Mouse (Mus musculus) lung, postnatal 36 days (tissue): Measurements from ENCODE around the gene Zfr2.

Experiments used
- DNase-seq: peaks from one replicate; pipeline ENCODE4 v3.0.0; 2022; ENCODE audit warnings: mixed read lengths

Zfr2 gene

GRCm38 (mm10) chr10:81232580-81233225, at the start of gene Zfr2:
Gene Zfr2, plus strand, starts transcription at chr10:81233155.
- peak; percentile 94 for DNase-seq

- DNase-seq, result no peak
These were observed 49.1 kb upstream of the Zfr2 start, which contains the start of gene 4930442H23Rik for GRCm38 (mm10) chr10:81183805-81184204. Gene 4930442H23Rik, minus strand, starts transcription at chr10:81183849.

DNA sequence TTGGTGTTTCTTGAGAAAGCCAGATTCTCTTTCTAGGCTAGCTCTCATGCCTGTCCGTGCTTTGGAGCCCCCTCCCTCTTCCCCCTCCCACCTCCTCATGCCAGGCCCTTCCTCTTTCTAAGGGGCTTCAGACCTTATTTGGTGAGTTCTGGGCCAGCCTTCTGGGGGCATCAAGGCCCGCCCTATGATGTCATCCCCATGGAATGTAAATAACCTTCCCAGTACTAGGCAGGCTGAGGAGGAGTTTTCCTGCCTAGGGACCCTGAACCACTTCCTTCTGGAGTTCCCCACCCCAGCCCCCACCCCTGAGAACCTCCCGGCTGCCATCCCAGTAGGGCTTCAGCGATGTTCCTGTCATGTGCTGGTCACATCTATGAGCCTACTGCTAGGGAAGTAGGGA, 48.2 kb upstream of the Zfr2 start:
- peak; percentile 77 for DNase-seq

- DNase-seq, result no peak
These were observed 45.8 kb upstream of the Zfr2 start for GRCm38 (mm10) chr10:81187161-81187560.

GRCm38 (mm10) chr10:81189821-81190220, 43.1 kb upstream of the Zfr2 start:
- no peak for DNase-seq

DNA sequence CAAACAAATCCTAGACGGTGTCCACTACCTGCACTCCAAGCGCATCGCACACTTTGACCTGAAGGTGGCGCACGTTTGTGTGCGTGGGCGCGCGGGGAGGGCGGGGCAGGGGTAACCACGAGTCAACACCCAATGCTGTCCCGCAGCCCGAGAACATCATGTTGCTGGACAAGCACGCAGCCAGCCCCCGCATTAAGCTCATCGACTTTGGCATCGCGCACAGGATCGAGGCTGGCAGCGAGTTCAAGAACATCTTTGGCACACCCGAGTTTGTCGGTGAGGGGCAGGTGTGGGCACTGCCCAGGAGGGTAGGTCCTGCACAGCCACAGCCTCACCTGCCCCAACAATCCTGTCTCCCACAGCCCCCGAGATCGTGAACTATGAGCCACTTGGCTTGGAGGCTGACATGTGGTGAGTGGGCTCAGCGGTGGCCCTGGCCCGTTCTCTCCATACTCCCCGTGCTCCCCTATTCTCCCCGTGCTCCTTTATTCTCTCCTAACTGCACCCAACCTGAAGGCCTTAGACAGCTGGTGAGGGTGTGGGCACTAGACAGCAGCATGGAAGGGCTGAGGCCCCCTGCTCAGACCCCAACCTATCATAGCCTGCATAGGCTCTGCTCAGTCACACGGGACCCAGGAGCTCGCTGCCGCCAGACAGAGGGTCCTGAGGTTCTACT, 42.6 kb upstream of the Zfr2 start:
- DNase-seq, result peak; percentile 54

- no peak for DNase-seq
These were observed 42.0 kb upstream of the Zfr2 start for GRCm38 (mm10) chr10:81190912-81191321.

DNA sequence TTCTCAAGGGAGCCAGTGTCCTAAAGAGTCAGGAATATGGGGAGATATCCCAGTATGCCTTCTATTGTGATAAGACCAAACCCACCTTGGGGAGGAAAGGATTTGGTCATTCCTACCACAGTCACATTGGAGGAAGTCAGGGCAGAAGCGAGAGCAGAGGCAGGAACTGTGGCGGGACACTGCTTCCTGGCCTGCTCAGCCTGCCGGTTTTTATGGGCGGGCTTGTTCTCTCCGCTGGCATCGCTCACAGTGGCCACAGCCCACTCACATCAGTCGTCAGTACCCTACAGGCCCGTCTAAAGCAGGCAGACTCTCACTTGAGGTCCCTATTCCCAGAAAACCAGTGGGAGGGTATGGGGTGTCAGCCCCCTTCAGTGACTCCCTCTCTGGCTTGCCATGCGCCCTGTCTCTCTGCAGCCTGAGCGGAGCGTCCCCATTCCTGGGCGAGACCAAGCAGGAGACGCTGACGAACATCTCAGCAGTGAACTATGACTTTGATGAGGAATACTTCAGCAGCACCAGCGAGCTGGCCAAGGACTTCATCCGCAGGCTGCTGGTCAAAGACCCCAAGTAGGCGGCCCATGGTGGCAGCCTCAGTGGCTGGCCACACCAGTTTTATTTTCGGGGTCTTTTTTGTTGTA, 41.5 kb upstream of the Zfr2 start:
- DNase-seq, result no peak

DNA sequence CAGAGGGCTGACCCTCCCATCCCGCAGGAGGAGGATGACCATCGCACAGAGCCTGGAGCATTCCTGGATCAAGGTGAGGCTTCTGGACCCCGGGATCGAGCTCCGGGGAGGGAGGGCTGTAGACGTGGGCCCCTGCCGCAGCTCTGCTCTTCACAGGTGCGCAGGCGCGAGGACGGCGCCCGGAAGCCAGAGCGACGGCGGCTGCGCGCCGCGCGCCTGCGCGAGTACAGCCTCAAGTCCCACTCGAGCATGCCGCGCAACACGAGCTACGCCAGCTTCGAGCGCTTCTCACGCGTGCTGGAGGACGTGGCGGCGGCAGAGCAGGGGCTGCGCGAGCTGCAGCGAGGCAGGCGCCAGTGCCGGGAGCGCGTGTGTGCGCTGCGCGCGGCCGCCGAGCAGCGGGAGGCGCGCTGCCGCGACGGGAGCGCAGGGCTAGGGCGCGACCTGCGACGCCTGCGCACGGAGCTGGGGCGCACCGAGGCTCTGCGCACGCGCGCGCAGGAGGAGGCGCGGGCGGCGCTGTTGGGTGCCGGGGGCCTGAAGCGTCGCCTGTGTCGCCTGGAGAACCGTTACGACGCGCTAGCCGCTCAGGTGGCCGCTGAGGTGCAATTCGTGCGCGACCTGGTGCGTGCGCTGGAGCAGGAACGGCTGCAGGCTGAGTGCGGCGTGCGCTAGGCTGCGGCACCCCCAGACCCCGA, 40.5 kb upstream of the Zfr2 start:
- DNase-seq, result peak; percentile 84

- DNase-seq, result no peak
These were observed 39.9 kb upstream of the Zfr2 start for GRCm38 (mm10) chr10:81192968-81193501.

DNA sequence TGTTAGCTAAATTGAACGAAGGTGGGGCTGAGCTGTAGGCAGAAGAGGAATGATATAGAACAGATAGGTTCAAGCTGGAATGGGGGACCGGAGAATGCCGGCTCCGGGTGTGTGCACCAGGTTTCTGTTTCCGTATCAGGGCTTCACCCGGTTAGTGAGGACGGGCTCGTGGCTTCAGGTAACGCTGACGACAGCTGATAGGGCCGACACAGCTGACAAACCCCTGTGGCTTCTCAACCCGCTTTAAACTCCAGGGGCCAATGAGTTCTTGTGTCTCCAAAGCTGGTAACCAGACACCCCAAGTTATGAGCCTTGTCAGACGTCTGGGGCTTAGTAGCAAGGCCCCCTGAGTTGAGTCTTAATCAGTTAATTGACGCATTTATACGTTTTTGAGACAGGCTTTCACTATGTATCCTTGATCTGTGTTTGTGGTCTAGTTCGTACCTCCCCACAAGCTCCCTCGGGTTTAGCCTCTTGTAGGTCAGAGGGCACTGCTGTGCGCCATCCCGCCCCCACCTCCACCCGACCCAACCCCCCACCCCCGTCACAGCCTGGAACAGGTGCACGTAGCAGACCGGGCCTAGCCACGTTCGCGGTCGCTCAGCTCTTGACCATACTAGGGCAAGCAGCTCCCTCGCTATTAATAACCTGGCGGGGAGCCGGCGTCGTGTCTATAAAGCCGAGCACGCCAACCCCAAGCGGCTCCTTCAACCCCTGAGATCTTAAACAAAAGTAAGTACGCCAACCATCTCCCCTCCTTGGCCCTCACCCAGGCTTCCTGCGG, 38.8 kb upstream of the Zfr2 start:
- peak; percentile 65 for DNase-seq

- DNase-seq, result no peak
These were observed 37.7 kb upstream of the Zfr2 start for GRCm38 (mm10) chr10:81195300-81195699.

DNA sequence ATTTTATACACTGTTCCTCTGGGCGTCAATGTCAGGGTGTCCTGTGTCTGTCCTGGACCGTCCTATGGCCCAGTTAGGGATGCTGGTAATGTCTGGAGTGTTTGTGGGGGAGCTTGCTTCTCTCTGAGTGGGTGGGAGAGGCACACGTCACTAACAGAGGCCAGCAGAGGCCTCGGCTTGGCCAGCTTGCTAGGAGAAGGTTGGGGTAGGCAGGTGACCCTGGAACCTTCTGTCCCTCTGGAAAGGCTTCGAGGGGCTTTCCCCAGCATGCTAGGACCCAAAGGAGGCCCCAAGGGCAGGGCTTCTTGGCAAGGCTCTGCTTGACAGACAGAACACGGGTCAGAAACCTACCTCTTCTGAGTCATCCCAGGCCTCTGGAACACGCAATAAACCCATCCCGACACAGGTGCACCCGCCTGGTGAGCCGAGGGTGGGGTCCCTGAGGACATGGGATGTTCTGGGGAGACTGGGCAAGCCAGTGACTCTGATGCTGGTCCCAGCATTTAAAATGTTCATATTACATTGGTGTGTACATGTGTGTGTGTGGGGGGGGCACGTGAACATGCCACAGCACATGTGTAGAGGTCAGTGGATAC, 36.4 kb upstream of the Zfr2 start:
- DNase-seq, result no peak

DNA sequence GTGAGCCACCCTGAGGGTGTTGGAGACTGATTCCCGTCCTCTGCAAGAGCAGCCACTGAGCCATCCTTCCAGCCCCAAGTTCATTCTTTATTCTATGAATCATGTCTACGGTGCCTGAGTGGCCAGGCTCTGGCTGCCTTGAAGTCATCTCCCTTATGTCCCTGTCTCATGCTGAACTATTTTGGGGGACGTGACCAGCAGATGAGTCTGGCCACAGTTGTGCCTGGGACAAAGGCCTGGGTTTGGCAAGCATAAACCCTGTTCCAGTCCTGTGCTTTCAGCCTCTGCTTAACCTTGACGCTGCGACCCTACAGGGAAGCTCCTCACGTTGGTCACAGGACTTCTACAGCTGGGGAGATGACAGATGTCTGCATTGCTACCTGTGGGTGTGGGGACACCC, 35.6 kb upstream of the Zfr2 start:
- DNase-seq, result no peak

GRCm38 (mm10) chr10:81198230-81198629, 34.7 kb upstream of the Zfr2 start:
- DNase-seq, result peak; percentile 87

- no peak for DNase-seq
These were observed 34.0 kb upstream of the Zfr2 start for GRCm38 (mm10) chr10:81198990-81199389.

GRCm38 (mm10) chr10:81200141-81200540, 32.8 kb upstream of the Zfr2 start:
- no peak for DNase-seq

DNA sequence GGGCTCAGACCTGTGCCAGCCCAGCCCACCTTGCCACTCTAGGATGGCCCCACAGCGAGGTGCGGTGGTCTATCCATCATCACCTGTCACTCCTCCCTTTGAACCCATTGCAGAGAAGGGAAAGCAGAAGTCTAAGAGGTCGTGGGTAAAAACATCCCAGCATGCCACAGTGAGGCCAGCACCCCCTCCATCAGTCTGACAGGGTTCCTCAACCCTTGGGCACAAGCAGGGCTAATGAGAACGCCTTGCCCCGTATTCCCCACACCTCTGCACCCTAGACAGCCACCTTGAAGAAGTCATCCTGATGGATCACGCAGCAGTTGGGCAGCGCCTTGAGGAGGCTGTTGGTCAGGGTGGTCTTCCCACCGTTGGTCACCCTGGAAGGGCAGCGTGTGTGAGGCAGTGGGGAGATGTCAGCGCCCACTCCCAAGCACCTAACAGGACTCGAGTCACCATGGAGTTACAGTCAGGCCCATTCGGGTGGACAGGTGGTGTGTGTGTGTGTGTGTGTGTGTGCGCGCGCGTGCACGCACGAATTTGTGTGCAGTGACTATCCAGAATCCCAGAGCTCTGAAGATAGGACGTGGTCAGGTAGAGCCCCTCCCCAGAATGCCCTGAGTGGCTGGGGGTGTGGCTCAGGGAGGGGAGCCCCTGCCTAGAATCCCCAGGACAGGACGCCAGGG, 32.2 kb upstream of the Zfr2 start:
- DNase-seq, result no peak

DNA sequence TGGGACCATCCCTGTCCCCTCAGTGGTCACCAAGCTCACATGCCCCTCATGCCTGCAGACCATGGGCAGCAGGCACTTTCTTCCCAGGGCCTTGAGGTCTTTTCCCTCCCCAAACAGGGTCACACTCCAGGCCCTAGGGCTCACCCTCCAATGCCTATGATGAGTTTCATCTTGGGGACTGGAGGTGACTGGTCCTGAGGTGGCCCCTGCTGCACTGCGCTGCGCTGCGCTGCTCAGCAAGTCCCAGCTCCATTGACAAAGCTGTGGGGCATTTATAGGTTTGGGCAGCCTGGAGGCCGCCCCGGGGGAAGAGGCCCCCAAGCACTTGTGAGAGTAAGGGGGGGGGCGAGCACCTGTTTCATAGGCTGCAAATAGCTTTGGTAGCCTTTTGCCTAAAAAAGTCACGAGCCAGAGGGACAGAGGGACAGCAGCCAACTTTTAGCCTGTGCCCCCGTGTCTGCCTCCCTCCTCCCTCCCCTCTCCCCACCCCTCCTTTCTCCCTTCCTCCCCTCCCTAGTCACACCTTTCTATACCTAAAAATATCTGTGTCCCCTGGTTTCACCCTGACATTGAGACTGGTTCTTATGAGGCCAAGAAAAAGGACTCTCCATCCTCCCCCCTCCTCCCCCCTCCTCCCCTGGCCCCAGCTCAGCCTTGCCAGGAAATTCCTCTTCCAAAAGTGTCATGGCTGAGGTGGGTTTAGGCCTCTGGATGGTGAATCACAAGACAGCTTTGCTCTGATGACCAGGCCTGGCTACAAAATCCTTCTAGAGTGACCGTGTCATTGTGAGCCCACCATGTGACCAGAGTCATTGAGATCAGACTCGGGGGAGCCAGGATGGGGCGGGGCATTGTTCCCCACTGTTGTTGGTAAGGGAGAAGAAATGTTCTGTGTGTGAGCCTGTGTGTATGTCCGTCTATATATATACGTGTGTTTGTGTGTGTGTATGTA, 30.9 kb upstream of the Zfr2 start, which contains the start of gene Nmrk2:
Gene Nmrk2 (minus strand): TSS at position 245 of the 952 bp plus-strand sequence.
- no peak for DNase-seq
